Mouse (Mus musculus): ENCODE measurements at regions not wholly inside any gene's neighbourhood (a gene's known extent, or its start where the extent isn't known, plus 50 kb on each side); places are given as distances from the start of the nearest gene placed in this dataset.
A peak's percentile ranks its signal among the peaks of the same experiment; 100 is the strongest.

GRCm38 (mm10) chr10:9569277-9569676, 105.7 kb downstream of the Samd5 start:
- DNase-seq (ENCODE audit: low spot score) = no peak

GRCm38 (mm10) chr10:9557517-9558065, 117.4 kb downstream of the Samd5 start:
- DNase-seq (ENCODE audit: low spot score) = no peak

GRCm38 (mm10) chr10:9557092-9557491, 117.9 kb downstream of the Samd5 start:
- no peak for DNase-seq (ENCODE audit: low spot score)

- no peak for DNase-seq (ENCODE audit: low spot score)
These were observed 121.1 kb downstream of the Samd5 start for GRCm38 (mm10) chr10:9553946-9554345.

- no peak for DNase-seq (ENCODE audit: low spot score)
These were observed 124.9 kb downstream of the Samd5 start for GRCm38 (mm10) chr10:9549913-9550709.

GRCm38 (mm10) chr10:9545807-9546206, 129.2 kb downstream of the Samd5 start:
- DNase-seq (ENCODE audit: low spot score) = peak; percentile 71

GRCm38 (mm10) chr10:9544041-9544786, 130.8 kb downstream of the Samd5 start:
- DNase-seq (ENCODE audit: low spot score) = peak; percentile 58

- DNase-seq (ENCODE audit: low spot score) = no peak
These were observed 133.4 kb downstream of the Samd5 start for GRCm38 (mm10) chr10:9541579-9541978.

- DNase-seq (ENCODE audit: low spot score) = no peak
These were observed 137.3 kb downstream of the Samd5 start for GRCm38 (mm10) chr10:9537686-9538085.

- peak; percentile 37 for DNase-seq (ENCODE audit: low spot score)
These were observed 140.5 kb downstream of the Samd5 start for GRCm38 (mm10) chr10:9534552-9534951.

GRCm38 (mm10) chr10:9533283-9533682, 141.7 kb downstream of the Samd5 start:
- no peak for DNase-seq (ENCODE audit: low spot score)

GRCm38 (mm10) chr10:9531931-9532330, 143.1 kb downstream of the Samd5 start:
- DNase-seq (ENCODE audit: low spot score) = peak; percentile 75

GRCm38 (mm10) chr10:9529408-9529807, 145.6 kb downstream of the Samd5 start:
- no peak for DNase-seq (ENCODE audit: low spot score)

GRCm38 (mm10) chr10:9528066-9528465, 146.9 kb downstream of the Samd5 start:
- no peak for DNase-seq (ENCODE audit: low spot score)

- DNase-seq (ENCODE audit: low spot score) = peak; percentile 49
These were observed 165.1 kb downstream of the Samd5 start for GRCm38 (mm10) chr10:9509764-9510390.

- DNase-seq (ENCODE audit: low spot score) = peak; percentile 56
These were observed 165.8 kb downstream of the Samd5 start for GRCm38 (mm10) chr10:9509092-9509671.

GRCm38 (mm10) chr10:9503569-9504493, 171.2 kb downstream of the Samd5 start:
- no peak for DNase-seq (ENCODE audit: low spot score)

GRCm38 (mm10) chr10:9498550-9498949, 176.5 kb downstream of the Samd5 start:
- DNase-seq (ENCODE audit: low spot score) = no peak

- DNase-seq (ENCODE audit: low spot score) = no peak
These were observed 178.0 kb downstream of the Samd5 start for GRCm38 (mm10) chr10:9497021-9497420.

GRCm38 (mm10) chr10:9495143-9495651, 179.8 kb downstream of the Samd5 start:
- no peak for DNase-seq (ENCODE audit: low spot score)

GRCm38 (mm10) chr10:9490416-9490815, 184.6 kb downstream of the Samd5 start:
- no peak for DNase-seq (ENCODE audit: low spot score)

Measured in retina, embryonic 14.5 days (tissue).